Mouse (Mus musculus): ENCODE data around the gene Ciao1. TPM values are rescaled to one million over a fixed set of nuclear protein-coding genes. Genes with fewer than 3 reads are reported as not detected.
A peak's percentile ranks its signal among the peaks of the same experiment; 100 is the strongest.

Ciao1 gene
- polyA plus RNA-seq, 1 experiment, result 72.2 TPM

GRCm38 (mm10) chr2:127251457-127251856 is 3.8 kb upstream of the Ciao1 start:
- TF ChIP-seq CTCF (IDR thresholded peaks at IDR 0.05; ENCODE audit: extremely low read depth, insufficient read depth, low read length) (no peak), POLR2A (IDR thresholded peaks at IDR 0.05; ENCODE audit: extremely low read depth, insufficient read depth, low read length) (no peak)

GRCm38 (mm10) chr2:127250291-127251008 is 2.8 kb upstream of the Ciao1 start:
- peaks cover 4% of the 10 kb centered on the region for H3K4me1 ChIP-seq (ENCODE audit: control insufficient read depth, insufficient read depth, low read length)
- TF ChIP-seq POLR2A (IDR thresholded peaks at IDR 0.05; ENCODE audit: extremely low read depth, insufficient read depth, low read length) (no peak), CTCF (IDR thresholded peaks at IDR 0.05; ENCODE audit: extremely low read depth, insufficient read depth, low read length) (no peak)
- H3K4me3 ChIP-seq (ENCODE audit: insufficient read depth, low read length), result no peak overlapping the region
- H3K27ac ChIP-seq (ENCODE audit: insufficient read depth, low read length), result no peak overlapping the region

More at GRCm38 (mm10) chr2:127251457-127251856, 3.8 kb upstream of the Ciao1 start:
- Histone ChIP-seq H3K27ac (ENCODE audit: insufficient read depth, low read length) (no peak overlapping the region), H3K4me3 (ENCODE audit: insufficient read depth, low read length) (no peak overlapping the region), H3K4me1 (ENCODE audit: control insufficient read depth, insufficient read depth, low read length) (peaks cover 4% of the 10 kb centered on the region)

GRCm38 (mm10) chr2:127248334-127249004 is 853 bp upstream of the Ciao1 start:
- Histone ChIP-seq H3K4me1 (ENCODE audit: control insufficient read depth, insufficient read depth, low read length) (peaks cover 4% of the 10 kb centered on the region), H3K27ac (ENCODE audit: insufficient read depth, low read length) (no peak overlapping the region), H3K4me3 (ENCODE audit: insufficient read depth, low read length) (peak overlapping the region; percentile 72)
- no peak for TF ChIP-seq POLR2A (IDR thresholded peaks at IDR 0.05; ENCODE audit: extremely low read depth, insufficient read depth, low read length)
- TF ChIP-seq CTCF (IDR thresholded peaks at IDR 0.05; ENCODE audit: extremely low read depth, insufficient read depth, low read length), result 0 out of 2 replicates have a peak, but pooled peaks have one; percentile 12

- Histone ChIP-seq H3K4me3 (ENCODE audit: insufficient read depth, low read length) (no peak overlapping the region), H3K27ac (ENCODE audit: insufficient read depth, low read length) (no peak overlapping the region), H3K4me1 (ENCODE audit: control insufficient read depth, insufficient read depth, low read length) (no peaks in the 10 kb centered on the region)
- TF ChIP-seq CTCF (IDR thresholded peaks at IDR 0.05; ENCODE audit: extremely low read depth, insufficient read depth, low read length) (no peak), POLR2A (IDR thresholded peaks at IDR 0.05; ENCODE audit: extremely low read depth, insufficient read depth, low read length) (no peak)
Measured at GRCm38 (mm10) chr2:127240065-127240464, 7.6 kb downstream of the Ciao1 start.

GRCm38 (mm10) chr2:127237897-127238610 is 9.6 kb downstream of the Ciao1 start:
- TF ChIP-seq CTCF (IDR thresholded peaks at IDR 0.05; ENCODE audit: extremely low read depth, insufficient read depth, low read length) (no peak), POLR2A (IDR thresholded peaks at IDR 0.05; ENCODE audit: extremely low read depth, insufficient read depth, low read length) (no peak)
- Histone ChIP-seq H3K4me1 (ENCODE audit: control insufficient read depth, insufficient read depth, low read length) (no peaks in the 10 kb centered on the region), H3K4me3 (ENCODE audit: insufficient read depth, low read length) (no peak overlapping the region), H3K27ac (ENCODE audit: insufficient read depth, low read length) (no peak overlapping the region)

- H3K27ac ChIP-seq (ENCODE audit: insufficient read depth, low read length), result no peak overlapping the region
- TF ChIP-seq CTCF (IDR thresholded peaks at IDR 0.05; ENCODE audit: extremely low read depth, insufficient read depth, low read length) (no peak), POLR2A (IDR thresholded peaks at IDR 0.05; ENCODE audit: extremely low read depth, insufficient read depth, low read length) (no peak)
- no peak overlapping the region for H3K4me3 ChIP-seq (ENCODE audit: insufficient read depth, low read length)
- no peaks in the 10 kb centered on the region for H3K4me1 ChIP-seq (ENCODE audit: control insufficient read depth, insufficient read depth, low read length)
Measured at GRCm38 (mm10) chr2:127225261-127225660, 22.4 kb downstream of the Ciao1 start.

- no peak for TF ChIP-seq POLR2A (IDR thresholded peaks at IDR 0.05; ENCODE audit: extremely low read depth, insufficient read depth, low read length)
- TF ChIP-seq CTCF (IDR thresholded peaks at IDR 0.05; ENCODE audit: extremely low read depth, insufficient read depth, low read length), result no peak
- Histone ChIP-seq H3K27ac (ENCODE audit: insufficient read depth, low read length) (no peak overlapping the region), H3K4me3 (ENCODE audit: insufficient read depth, low read length) (no peak overlapping the region), H3K4me1 (ENCODE audit: control insufficient read depth, insufficient read depth, low read length) (no peaks in the 10 kb centered on the region)
Measured at GRCm38 (mm10) chr2:127217746-127218145, 29.9 kb downstream of the Ciao1 start.

GRCm38 (mm10) chr2:127210701-127211100 is 36.9 kb downstream of the Ciao1 start:
- no peak overlapping the region for H3K4me3 ChIP-seq (ENCODE audit: insufficient read depth, low read length)
- TF ChIP-seq POLR2A (IDR thresholded peaks at IDR 0.05; ENCODE audit: extremely low read depth, insufficient read depth, low read length), result no peak
- TF ChIP-seq CTCF (IDR thresholded peaks at IDR 0.05; ENCODE audit: extremely low read depth, insufficient read depth, low read length), result no peak

GRCm38 (mm10) chr2:127208452-127208769 is 39.2 kb downstream of the Ciao1 start:
- no peak overlapping the region for H3K27ac ChIP-seq (ENCODE audit: insufficient read depth, low read length)
- TF ChIP-seq POLR2A (IDR thresholded peaks at IDR 0.05; ENCODE audit: extremely low read depth, insufficient read depth, low read length), result no peak
- no peak for TF ChIP-seq CTCF (IDR thresholded peaks at IDR 0.05; ENCODE audit: extremely low read depth, insufficient read depth, low read length)
- peaks cover 2% of the 10 kb centered on the region; the same call in 1 of the 2 replicates for H3K4me1 ChIP-seq (ENCODE audit: control insufficient read depth, insufficient read depth, low read length)
- H3K4me3 ChIP-seq (ENCODE audit: insufficient read depth, low read length), result peak overlapping the region; percentile 77

More at GRCm38 (mm10) chr2:127210701-127211100, 36.9 kb downstream of the Ciao1 start:
- Histone ChIP-seq H3K4me1 (ENCODE audit: control insufficient read depth, insufficient read depth, low read length) (peaks cover 2% of the 10 kb centered on the region; the same call in 1 of the 2 replicates), H3K27ac (ENCODE audit: insufficient read depth, low read length) (no peak overlapping the region)
